Mouse (Mus musculus) kidney, postnatal 14 days (tissue): Measurements from ENCODE around the gene Ppip5k2.
A peak's percentile ranks its signal among the peaks of the same experiment; 100 is the strongest.
"Not testable (repeated sequence)": the region's sequence is repeated elsewhere in the genome, so short reads cannot be mapped to it uniquely, and the experiment has no call there.

ENCODE experiments used
- DNase-seq: peaks from one replicate; pipeline ENCODE4 v3.0.0; 2022; ENCODE audit warnings: mixed read lengths

Ppip5k2 gene

GRCm38 (mm10) chr1:97769904-97770753 lies at the start of gene Ppip5k2, which contains the start of gene Gin1:
Gene Ppip5k2 (minus strand): TSS chr1:97770411.
Gene Gin1 (plus strand): TSS chr1:97770172.
- DNase-seq: peak; percentile 96

- peak; percentile 12 for DNase-seq
Observed at GRCm38 (mm10) chr1:97809255-97809912, 39.2 kb upstream of the Ppip5k2 start.

DNA sequence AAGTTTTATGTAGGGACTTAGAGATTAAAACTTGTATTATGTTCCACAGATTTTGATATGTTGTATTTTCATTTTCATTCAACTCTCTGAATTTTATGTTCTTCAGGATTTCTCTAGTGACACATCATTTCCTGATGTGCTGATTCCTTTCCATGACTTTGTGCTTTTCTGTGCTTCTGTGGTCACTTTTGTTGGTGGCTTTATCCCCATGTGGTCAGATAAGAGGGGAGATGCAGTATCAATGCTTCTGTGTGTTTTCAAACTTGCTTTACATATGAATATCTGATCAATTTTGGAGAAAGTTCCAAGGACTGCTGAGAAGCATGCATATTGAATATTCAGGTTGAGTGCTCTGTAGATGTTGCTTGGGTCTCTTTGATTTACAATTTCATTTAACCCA lies 34.3 kb upstream of the Ppip5k2 start:
- DNase-seq: no peak

DNA sequence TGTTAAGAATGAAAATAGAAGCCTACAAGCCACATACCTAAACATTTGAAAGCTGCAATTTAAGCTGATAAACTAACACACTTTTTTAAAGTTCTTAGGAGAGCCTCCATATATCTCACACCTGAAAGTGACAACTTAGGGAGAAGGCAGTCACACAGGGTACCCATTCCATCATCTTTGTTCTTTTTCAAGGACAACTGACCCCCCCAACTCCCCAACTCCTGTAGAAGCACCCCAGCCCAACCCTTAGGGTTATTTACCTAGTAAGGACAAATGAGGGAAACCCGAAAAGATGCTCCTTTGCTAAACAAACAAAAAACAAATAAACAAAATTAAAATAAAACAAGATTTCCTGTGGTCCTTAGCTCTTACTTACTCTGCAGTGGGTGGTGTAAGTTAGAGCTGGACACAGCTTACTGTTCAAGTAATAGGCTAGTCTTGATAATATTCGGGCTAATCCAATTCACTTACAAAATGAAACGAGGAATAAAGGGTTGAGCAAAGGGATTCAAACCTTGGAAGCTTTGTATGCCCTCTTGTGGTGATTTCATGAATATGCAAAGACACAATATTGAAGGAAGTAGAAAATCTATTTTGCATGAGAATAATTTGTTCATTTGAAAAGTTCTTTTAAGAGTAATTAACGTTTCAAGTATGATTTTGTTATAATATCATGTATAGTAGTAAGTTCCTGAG lies 32.1 kb upstream of the Ppip5k2 start:
- no peak for DNase-seq

DNA sequence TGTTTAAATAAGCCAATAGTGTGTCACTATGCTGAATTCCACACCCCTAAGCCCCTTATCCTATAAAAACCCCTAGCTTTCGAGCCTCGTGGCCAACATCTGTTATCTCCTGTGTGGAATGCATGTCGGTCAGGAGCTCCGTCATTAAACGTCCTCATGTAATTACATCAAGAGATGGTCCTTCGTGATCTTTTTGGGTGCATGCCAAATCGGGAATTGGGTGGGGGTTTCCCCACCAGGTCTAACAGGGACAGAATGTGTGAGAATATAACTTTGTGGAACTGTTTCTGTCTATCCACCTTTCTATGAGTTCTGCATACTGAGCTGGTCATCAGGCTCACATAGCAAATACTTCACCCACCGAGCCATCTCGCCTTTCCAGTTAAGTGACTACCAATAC lies 25.7 kb upstream of the Ppip5k2 start:
- DNase-seq: no peak

DNA sequence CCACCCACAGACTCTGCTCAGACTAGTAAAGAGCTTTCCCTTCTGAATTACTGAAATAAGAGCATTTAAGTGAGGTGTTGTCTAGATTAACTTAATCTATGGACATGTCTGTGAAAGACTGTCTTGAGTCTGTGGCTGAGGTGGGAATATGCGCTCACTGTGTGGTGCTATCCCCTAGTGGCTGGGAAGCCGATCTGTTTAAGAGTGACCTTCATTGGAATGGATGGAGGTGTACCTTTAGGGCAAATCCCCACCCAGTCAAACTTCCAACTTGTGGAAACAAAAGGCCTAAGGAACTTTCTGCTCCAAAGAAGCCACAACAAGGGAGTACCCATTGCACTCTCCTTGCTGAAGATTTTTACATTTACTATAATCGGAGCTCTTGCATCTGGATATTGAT lies 23.9 kb upstream of the Ppip5k2 start:
- no peak for DNase-seq

DNA sequence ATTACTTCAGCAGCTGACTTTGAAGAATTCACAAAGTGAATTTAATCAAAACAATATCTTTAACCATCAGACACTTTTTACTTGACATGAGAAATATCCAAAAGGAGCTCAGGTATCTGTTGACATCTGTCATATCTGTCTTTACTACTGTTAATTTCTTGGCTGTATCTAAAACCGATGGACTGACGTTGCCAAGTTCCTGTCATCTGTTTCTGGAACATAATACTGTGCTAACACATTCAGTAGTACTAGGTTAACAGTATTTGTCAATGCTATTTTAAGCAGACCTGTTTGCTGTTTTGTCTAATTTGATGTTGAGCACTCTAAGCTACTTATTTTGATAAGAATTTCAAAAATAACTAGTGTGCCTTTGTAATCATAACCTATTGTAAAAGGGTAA lies 18.3 kb upstream of the Ppip5k2 start:
- no peak for DNase-seq

DNA sequence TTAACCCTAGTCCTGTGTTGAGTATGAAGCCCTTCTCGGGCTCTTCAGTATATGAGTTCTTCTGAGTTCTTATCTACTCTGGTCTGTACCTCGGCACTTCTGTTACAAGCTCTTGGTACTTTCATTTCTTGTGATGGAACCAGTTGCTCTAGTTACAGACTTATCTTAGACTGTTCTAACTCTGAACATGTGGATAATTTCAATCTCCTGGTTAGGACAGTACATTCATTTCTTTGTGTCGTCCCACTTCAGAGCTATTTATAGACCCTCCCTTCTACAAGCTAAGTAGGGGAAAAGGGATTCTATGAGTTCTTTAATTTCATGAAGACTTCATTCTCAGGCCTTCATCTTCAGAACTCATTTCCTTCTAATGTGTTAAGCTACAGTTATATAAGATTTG lies 17.5 kb upstream of the Ppip5k2 start:
- no peak for DNase-seq

- DNase-seq: no peak
Observed at GRCm38 (mm10) chr1:97785685-97786393, 15.6 kb upstream of the Ppip5k2 start.

- DNase-seq: no peak
Observed at GRCm38 (mm10) chr1:97784928-97785327, 14.7 kb upstream of the Ppip5k2 start.

DNA sequence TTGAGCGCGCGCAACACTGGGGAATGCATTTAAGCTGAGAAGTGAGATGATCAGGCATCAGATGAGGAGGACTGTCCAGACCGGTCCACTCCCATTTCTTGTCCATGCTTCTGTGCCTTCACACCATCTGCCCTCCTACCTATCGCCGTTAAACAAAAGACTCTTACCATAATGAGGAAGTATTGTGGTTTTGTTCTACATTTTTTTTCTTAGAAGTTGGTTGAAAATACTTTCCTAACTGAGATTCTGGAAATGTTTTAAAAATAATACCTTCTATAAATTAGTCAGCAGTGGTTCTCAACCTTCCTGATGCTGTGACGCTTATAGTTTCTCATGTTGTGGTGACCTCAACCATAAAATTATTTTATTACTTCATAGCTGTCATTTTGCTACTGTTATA lies 11.5 kb upstream of the Ppip5k2 start:
- no peak for DNase-seq

DNA sequence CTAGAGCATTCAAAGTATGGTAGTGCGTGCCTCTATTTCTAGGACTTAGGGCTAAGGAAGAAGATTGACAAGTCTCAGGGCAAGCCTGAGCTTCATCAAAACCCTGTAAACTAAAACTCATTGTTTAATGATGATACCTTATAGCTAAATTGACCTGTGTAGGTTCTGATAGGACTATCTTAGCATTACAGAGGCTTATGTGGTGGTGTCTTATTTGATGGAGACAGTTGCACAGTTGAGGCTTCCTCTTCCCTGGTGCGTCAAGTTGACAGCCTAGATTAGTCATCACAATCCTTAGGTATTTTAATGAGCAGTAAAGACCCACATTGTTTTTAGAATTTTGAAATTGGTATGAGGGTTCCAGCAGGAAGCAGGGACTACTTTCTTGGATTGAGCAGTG lies 3.8 kb upstream of the Ppip5k2 start:
- no peak for DNase-seq

DNA sequence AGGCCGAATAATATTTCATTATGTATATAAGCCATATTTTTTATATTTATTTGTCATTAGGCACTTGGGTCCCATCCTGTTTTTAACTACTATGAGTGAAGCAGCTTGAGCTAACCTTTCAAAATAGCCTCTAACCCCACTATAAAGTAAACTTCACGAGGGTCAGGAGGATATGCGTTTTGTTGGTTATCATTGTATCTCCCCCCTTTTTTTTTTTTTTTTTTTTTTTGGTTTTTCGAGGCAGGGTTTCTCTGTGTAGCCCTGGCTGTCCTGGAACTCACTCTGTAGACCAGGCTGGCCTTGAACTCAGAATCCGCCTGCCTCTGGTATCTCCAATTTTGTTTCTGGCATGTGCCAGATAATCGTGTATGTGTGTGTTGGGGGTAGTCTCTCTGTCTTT lies 3.2 kb upstream of the Ppip5k2 start:
- no peak for DNase-seq

DNA sequence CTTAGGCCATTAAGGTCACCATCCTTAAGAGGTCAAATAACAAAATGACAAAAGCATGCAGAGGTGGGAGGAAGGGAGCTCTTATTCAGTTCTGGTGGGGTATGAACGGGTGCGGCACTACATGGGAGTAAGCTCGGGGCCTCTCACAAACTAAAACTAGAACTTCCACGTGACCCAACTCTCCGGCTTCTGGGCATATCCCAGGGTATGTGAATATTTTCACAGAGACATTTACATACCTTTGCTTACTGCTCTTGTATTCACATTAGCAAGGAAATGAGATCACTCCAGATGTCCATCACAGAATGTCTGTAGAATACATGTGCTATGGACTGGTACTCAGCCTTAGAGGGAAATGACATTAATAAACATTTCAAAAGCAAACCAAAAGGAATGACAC lies 1.5 kb upstream of the Ppip5k2 start:
- no peak for DNase-seq

DNA sequence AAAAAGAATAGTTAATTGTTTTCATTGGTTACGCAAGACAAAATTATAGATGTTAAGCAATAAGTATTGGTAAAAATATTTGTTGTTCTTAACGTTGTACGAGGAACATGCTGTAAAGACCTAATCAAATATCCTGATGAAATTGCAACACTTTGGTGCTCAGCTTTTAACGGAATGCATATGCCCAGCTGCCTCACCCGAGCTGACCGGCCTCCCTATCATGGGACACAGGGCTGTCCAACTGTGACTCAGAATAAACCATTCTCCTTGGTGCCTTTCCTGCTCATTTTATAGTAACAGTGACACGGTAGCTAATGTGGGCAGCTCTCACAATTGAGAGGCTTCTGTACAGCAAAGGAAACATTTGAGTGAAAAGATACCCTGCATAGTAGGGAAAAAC lies 907 bp upstream of the Ppip5k2 start:
- DNase-seq: no peak

DNA sequence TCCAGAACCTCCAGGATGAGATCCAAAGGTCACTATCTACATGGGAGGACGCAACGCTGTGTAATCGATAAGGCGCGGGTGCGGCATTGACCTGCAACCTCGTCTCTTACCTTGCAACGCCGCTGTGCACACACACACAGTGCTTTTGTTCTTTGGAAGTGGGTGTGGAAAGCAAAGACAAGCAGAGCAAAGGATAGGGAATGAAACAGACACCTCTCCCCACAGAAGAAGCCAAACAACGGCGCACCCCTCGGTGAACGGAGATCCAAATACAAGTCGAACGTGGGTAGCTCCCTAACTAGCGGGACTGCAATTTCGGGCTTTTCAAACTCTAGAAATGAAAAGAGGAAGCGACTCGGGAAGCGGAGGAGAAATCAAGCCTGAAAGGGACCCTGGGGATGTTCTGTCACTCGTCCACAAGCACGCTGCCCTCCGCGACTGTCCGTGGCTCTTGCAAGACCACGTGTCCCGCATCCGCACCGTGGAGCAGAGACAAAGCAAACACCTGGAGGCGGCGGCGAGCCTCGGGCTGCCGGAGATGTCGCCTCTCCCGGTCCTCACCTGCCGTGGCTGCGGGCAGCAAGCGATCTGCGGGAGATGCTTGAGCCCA lies 812 bp downstream of the Ppip5k2 start:
- peak; percentile 19 for DNase-seq

- no peak for DNase-seq
Observed at GRCm38 (mm10) chr1:97768906-97769293, 1.3 kb downstream of the Ppip5k2 start.

DNA sequence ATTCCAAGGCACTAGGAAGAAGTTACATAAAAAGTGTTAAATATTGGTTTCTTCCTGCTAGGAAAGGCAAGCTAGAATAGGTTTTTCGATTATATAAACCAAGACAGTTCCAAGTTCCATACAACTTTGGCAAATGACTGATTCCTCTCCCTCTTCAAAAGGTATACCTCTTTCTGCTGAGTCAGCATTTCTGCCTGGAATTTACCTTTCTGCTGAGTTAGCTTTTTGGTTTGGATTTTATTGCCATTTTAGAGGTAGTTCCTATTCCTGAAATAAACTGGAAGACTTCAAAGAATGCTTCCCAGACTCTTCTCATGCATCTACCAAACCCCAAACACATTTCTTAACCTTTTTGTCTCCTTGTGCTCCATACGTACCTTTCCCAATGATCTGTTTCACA lies 2.1 kb downstream of the Ppip5k2 start:
- no peak for DNase-seq

GRCm38 (mm10) chr1:97765712-97766111 lies 4.5 kb downstream of the Ppip5k2 start:
- DNase-seq: not testable (repeated sequence)

DNA sequence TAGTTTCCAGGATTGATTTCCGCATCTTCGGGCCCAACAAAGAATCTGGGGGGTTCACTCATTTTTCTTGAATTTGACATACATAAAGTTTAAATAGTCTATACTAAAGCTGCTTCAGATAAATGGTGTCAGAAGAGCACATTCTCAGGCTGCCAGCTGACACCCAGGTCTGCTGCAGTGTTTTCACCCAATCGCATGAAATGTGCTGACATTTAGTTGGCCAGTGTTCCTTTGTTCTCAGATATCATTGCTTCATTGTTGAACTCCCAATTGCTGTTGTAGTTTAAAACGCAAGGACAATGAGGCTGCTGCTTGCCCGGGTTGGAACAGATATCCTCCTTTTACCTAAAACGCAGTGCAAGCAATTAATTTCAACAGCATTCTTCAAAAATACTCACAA lies 8.7 kb downstream of the Ppip5k2 start:
- DNase-seq: no peak

GRCm38 (mm10) chr1:97760598-97760997 lies 9.6 kb downstream of the Ppip5k2 start:
- DNase-seq: no peak

GRCm38 (mm10) chr1:97759841-97760240 lies 10.4 kb downstream of the Ppip5k2 start:
- no peak for DNase-seq

DNA sequence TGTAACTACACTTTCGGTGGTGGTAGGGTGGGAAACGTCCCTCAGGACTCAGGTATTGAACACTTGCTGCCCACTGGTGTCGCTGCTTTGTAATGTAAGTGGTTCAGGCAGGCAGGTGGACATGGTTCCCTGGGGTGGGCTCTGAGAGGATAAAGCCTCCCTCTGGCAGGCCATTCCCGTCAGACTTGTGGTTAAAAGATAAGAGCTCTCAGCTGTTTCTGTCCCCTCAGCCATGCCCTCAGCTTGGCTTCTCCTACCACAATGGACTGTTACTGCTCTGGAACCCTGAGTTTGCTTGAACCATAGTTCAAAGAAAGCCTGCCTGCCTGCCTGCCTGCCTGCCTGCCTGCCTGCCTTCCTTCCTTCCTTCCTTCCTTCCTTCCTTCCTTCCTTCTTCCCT lies 15.8 kb downstream of the Ppip5k2 start:
- no peak for DNase-seq
